Mouse (Mus musculus): ENCODE results near the gene H2-T24.
A peak's percentile ranks its signal among the peaks of the same experiment; 100 is the strongest.
"Not testable (repeated sequence)": the region's sequence is repeated elsewhere in the genome, so short reads cannot be mapped to it uniquely, and the experiment has no call there.

The H2-T24 gene

GRCm38 (mm10) chr17:36020191-36021073 is at the start of gene H2-T24:
H2-T24 (minus strand) TSS chr17:36020560.
- DNase-seq (ENCODE audit: low read depth in 2 of 2, low spot score in 2 of 2) = peak; percentile 59 to 73

GRCm38 (mm10) chr17:36060829-36061228 is 40.5 kb upstream of the H2-T24 start:
- DNase-seq (ENCODE audit: low read depth in 2 of 2, low spot score in 2 of 2) = peak; percentile 90 to 92

- not testable (repeated sequence) for DNase-seq (ENCODE audit: low read depth in 2 of 2, low spot score in 2 of 2)
Measured at GRCm38 (mm10) chr17:36058362-36058761, 38.0 kb upstream of the H2-T24 start, which contains the start of gene Gm11127. Gm11127 (minus strand) TSS chr17:36058371.

GRCm38 (mm10) chr17:36057927-36058326 is 37.6 kb upstream of the H2-T24 start:
- not testable (repeated sequence) for DNase-seq (ENCODE audit: low read depth in 2 of 2, low spot score in 2 of 2)

GRCm38 (mm10) chr17:36043286-36043685 is 22.9 kb upstream of the H2-T24 start:
- DNase-seq (ENCODE audit: low read depth in 2 of 2, low spot score in 2 of 2) = no peak

GRCm38 (mm10) chr17:36042610-36043169 is 22.3 kb upstream of the H2-T24 start, which contains the start of the genes H2-T22 and Gm6034:
H2-T22 (minus strand) TSS chr17:36042747.
Gm6034 (plus strand) TSS chr17:36042961.
- DNase-seq (ENCODE audit: low read depth in 2 of 2, low spot score in 2 of 2) = peak; percentile 73 to 85

- not testable (repeated sequence) for DNase-seq (ENCODE audit: low read depth in 2 of 2, low spot score in 2 of 2)
Measured at GRCm38 (mm10) chr17:36042055-36042454, 21.7 kb upstream of the H2-T24 start.

GRCm38 (mm10) chr17:36040604-36041003 is 20.2 kb upstream of the H2-T24 start:
- DNase-seq (ENCODE audit: low read depth in 2 of 2, low spot score in 2 of 2) = not testable (repeated sequence)

GRCm38 (mm10) chr17:36036126-36036525 is 15.8 kb upstream of the H2-T24 start:
- DNase-seq (ENCODE audit: low read depth in 2 of 2, low spot score in 2 of 2) = not testable (repeated sequence)

GRCm38 (mm10) chr17:36035010-36035638 is 14.8 kb upstream of the H2-T24 start:
- DNase-seq (ENCODE audit: low read depth in 2 of 2, low spot score in 2 of 2) = peak; percentile 57 to 68

- DNase-seq (ENCODE audit: low read depth in 2 of 2, low spot score in 2 of 2) = not testable (repeated sequence)
Measured at GRCm38 (mm10) chr17:36034524-36034923, 14.2 kb upstream of the H2-T24 start.

- peak; percentile 46 to 61 for DNase-seq (ENCODE audit: low read depth in 2 of 2, low spot score in 2 of 2)
Measured at GRCm38 (mm10) chr17:36032351-36032875, 12.1 kb upstream of the H2-T24 start, which contains the start of gene H2-T23. H2-T23 (minus strand) TSS chr17:36032855.

- peak; percentile 48 to 64 for DNase-seq (ENCODE audit: low read depth in 2 of 2, low spot score in 2 of 2)
Measured at GRCm38 (mm10) chr17:36031583-36032331, 11.4 kb upstream of the H2-T24 start.

GRCm38 (mm10) chr17:36030703-36031582 is 10.6 kb upstream of the H2-T24 start:
- DNase-seq (ENCODE audit: low read depth in 2 of 2, low spot score in 2 of 2) = not testable (repeated sequence)

GRCm38 (mm10) chr17:36030046-36030702 is 9.8 kb upstream of the H2-T24 start:
- DNase-seq (ENCODE audit: low read depth in 2 of 2, low spot score in 2 of 2) = not testable (repeated sequence)

- DNase-seq (ENCODE audit: low read depth in 2 of 2, low spot score in 2 of 2) = no peak
Measured at GRCm38 (mm10) chr17:36028879-36029619, 8.7 kb upstream of the H2-T24 start.

- no peak for DNase-seq (ENCODE audit: low read depth in 2 of 2, low spot score in 2 of 2)
Measured at GRCm38 (mm10) chr17:36027663-36028062, 7.3 kb upstream of the H2-T24 start.

GRCm38 (mm10) chr17:36025901-36026300 is 5.5 kb upstream of the H2-T24 start:
- DNase-seq (ENCODE audit: low read depth in 2 of 2, low spot score in 2 of 2) = no peak
